Mouse (Mus musculus) lung, adult 2 months (tissue): ENCODE results near the gene Gm20388.

ENCODE experiments used
- CTCF ChIP-seq: fragments of 200-500 bp; IDR thresholded peaks from 2 replicates; pipeline ENCODE4 v1.5.1; 2011; ENCODE audit warnings: mild to moderate bottlenecking, low read length, control low read depth; ENCODE audit not compliant: insufficient read depth
- POLR2A ChIP-seq: fragments of 200-500 bp; IDR thresholded peaks from 2 replicates; pipeline ENCODE4 v1.6.1; 2011; ENCODE audit warnings: low read depth, mild to moderate bottlenecking, control low read depth, low read length, borderline replicate concordance; ENCODE audit errors: extremely low read depth

GRCm38 (mm10) chr8:122575735-122576647 is 2665.3 kb downstream of the Gm20388 start:
- TF ChIP-seq POLR2A (no peak), CTCF (no peak)
